Mouse (Mus musculus): ENCODE measurements around the gene Tmcc1. TPM values are rescaled to one million over a fixed set of nuclear protein-coding genes. Genes with fewer than 3 reads are reported as not detected.

Gene Tmcc1
- polyA plus RNA-seq, 1 experiment = 14.4 TPM

- no peak for DNase-seq (ENCODE audit: low spot score)
Observed at GRCm38 (mm10) chr6:115993463-115994145, 199.7 kb downstream of the Tmcc1 start.

GRCm38 (mm10) chr6:115992981-115993380 lies 200.3 kb downstream of the Tmcc1 start:
- DNase-seq (ENCODE audit: low spot score) = no peak

- no peak for DNase-seq (ENCODE audit: low spot score)
Observed at GRCm38 (mm10) chr6:115991881-115992620, 201.2 kb downstream of the Tmcc1 start.

GRCm38 (mm10) chr6:115991108-115991880 lies 202.0 kb downstream of the Tmcc1 start:
- no peak for DNase-seq (ENCODE audit: low spot score)

GRCm38 (mm10) chr6:115990479-115990878 lies 202.8 kb downstream of the Tmcc1 start:
- DNase-seq (ENCODE audit: low spot score) = no peak

- DNase-seq (ENCODE audit: low spot score) = no peak
Observed at GRCm38 (mm10) chr6:115990056-115990455, 203.2 kb downstream of the Tmcc1 start.

GRCm38 (mm10) chr6:115989607-115990006 lies 203.7 kb downstream of the Tmcc1 start:
- DNase-seq (ENCODE audit: low spot score) = no peak

- no peak for DNase-seq (ENCODE audit: low spot score)
Observed at GRCm38 (mm10) chr6:115989032-115989431, 204.3 kb downstream of the Tmcc1 start.

- no peak for DNase-seq (ENCODE audit: low spot score)
Observed at GRCm38 (mm10) chr6:115987096-115987747, 206.1 kb downstream of the Tmcc1 start.

GRCm38 (mm10) chr6:115986472-115987095 lies 206.7 kb downstream of the Tmcc1 start:
- no peak for DNase-seq (ENCODE audit: low spot score)

GRCm38 (mm10) chr6:115985622-115986021 lies 207.7 kb downstream of the Tmcc1 start:
- no peak for DNase-seq (ENCODE audit: low spot score)

- DNase-seq (ENCODE audit: low spot score) = no peak
Observed at GRCm38 (mm10) chr6:115984580-115984979, 208.7 kb downstream of the Tmcc1 start.

- no peak for DNase-seq (ENCODE audit: low spot score)
Observed at GRCm38 (mm10) chr6:115983306-115984038, 209.8 kb downstream of the Tmcc1 start.

- no peak for DNase-seq (ENCODE audit: low spot score)
Observed at GRCm38 (mm10) chr6:115982889-115983288, 210.4 kb downstream of the Tmcc1 start.

GRCm38 (mm10) chr6:115978596-115978995 lies 214.7 kb downstream of the Tmcc1 start:
- DNase-seq (ENCODE audit: low spot score) = no peak

- no peak for DNase-seq (ENCODE audit: low spot score)
Observed at GRCm38 (mm10) chr6:115977810-115978209, 215.5 kb downstream of the Tmcc1 start.

- no peak for DNase-seq (ENCODE audit: low spot score)
Observed at GRCm38 (mm10) chr6:115975606-115976005, 217.7 kb downstream of the Tmcc1 start.

GRCm38 (mm10) chr6:115973881-115974662 lies 219.2 kb downstream of the Tmcc1 start:
- DNase-seq (ENCODE audit: low spot score) = no peak

GRCm38 (mm10) chr6:115973139-115973875 lies 220.0 kb downstream of the Tmcc1 start:
- DNase-seq (ENCODE audit: low spot score) = no peak

Measured in urinary bladder, adult 2 months (tissue).